Mouse (Mus musculus): Measurements from ENCODE around the gene Btn2a2.

Gene Btn2a2

DNA sequence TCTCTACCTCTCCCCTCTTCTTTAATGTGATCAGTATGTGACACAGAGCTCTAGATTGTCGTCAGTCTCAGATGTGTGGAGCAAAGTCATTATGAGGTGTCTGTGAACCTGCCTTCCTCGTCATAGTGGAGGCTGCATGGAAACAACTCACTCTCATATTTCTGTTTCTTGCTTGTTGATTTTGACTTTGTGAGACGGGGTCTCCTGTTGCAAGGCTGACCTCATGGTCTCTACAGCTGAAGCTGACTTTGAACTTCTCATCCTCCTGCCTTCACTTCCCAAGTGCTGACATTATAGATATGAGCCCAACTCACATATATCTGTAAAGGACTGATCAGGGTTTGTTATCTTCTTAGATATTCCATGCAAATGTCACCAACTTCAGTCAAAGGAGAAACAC lies 39.9 kb downstream of the Btn2a2 start:
- no peak for DNase-seq (ENCODE audit: low read depth)

DNA sequence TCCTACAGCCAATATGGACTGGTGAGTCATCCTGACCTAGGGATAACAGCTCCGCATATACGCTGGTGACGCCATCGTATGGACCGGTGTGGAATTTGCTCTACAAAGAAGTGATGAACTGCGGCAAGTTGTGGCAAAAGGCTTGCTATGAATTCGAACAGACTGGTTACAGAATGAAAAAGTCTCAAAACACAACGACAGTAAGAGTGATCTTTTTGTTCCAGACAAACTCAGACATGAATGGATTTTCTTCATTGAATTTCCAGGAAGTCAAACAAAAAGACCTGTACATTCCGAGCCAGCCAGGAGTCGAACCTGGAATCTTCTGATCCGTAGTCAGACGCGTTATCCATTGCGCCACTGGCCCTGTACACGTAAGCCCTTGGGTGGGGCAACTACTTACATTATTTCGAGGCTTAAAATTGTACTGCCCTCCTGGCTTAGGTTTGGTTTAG lies 42.1 kb downstream of the Btn2a2 start:
- DNase-seq (ENCODE audit: low read depth): peak; percentile 93

DNA sequence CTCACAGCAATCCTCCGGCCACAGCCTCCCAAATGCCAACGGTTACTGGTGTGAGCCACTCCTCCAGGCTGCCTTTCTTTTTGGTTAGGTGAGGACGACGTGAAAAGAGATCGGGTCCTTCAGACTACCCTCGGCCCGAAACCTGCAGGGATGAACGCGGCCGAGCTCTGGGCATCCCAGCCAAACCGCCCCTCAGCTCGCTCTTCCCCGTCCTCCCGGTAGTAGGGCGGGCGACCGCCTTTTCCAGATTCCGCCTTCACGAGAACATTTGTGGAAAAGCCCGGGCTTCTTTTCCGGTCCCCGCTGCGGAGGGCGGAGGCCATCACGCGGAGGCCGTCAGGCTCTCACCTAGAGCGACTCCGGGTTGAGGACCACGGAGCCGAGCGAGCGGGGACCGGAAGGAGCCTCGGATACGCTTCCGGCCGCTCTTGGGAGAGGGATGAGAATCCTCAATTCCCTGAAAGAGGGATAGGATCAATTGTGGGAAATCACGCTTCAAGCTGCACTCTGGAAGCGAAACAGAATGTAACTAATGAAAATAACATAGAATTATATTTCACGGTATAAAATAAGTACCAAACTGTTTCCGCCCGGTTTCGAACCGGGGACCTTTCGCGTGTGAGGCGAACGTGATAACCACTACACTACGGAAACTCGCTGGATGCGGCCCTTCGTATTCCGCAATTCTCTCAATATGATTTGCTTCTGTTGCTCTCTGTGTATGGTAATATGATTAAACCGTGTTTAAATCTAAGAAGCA lies 42.9 kb downstream of the Btn2a2 start:
- peak; percentile 97 for DNase-seq (ENCODE audit: low read depth)

GRCm38 (mm10) chr13:23445156-23445555 lies 43.5 kb downstream of the Btn2a2 start:
- DNase-seq (ENCODE audit: low read depth): no peak

GRCm38 (mm10) chr13:23444451-23444850 lies 44.2 kb downstream of the Btn2a2 start:
- no peak for DNase-seq (ENCODE audit: low read depth)

GRCm38 (mm10) chr13:23439901-23440300 lies 48.8 kb downstream of the Btn2a2 start:
- DNase-seq (ENCODE audit: low read depth): no peak

- peak; percentile 78 for DNase-seq (ENCODE audit: low read depth)
Observed at GRCm38 (mm10) chr13:23438521-23438920, 50.1 kb downstream of the Btn2a2 start.

DNA sequence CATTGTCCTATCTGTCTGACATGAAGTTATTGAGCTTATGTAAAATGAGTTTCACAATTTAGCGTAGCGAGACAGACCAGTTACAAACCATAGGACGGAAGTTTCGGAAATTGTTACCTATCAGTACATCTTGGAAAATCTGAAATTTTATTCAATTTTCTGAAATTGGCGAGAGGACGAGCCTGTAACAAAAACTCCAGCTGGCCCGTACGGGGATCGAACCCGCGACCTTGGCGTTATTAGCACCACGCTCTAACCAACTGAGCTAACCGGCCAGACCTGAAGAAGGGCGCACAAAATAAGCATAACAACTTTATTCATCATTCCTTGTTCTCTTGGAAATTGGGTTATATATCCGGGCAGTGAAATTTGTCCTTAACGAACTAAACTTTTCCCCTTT lies 50.7 kb downstream of the Btn2a2 start:
- peak; percentile 91 for DNase-seq (ENCODE audit: low read depth)

GRCm38 (mm10) chr13:23436861-23437822 lies 51.5 kb downstream of the Btn2a2 start:
- peak; percentile 82 for DNase-seq (ENCODE audit: low read depth)

GRCm38 (mm10) chr13:23436231-23436661 lies 52.4 kb downstream of the Btn2a2 start:
- peak; percentile 81 for DNase-seq (ENCODE audit: low read depth)

- DNase-seq (ENCODE audit: low read depth): peak; percentile 51
Observed at GRCm38 (mm10) chr13:23435676-23436075, 53.0 kb downstream of the Btn2a2 start.

DNA sequence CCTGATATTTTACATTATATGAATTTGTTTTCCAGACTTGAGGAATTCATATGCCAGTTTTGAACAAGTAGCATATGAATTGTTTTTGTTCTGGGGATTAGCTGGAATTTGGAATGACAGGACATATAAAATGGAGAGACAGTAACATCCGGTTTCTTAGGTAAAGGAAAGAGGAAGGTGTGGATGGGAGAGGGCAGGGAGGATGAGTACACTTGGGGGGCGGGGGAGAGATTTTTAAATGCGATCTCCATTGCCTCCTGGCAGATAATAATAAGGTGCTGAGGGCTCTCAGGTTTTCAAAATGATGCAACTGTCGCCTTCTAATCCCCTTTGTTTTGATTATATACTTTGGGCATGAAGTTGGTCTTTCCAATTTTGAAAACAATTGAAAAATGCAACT lies 53.4 kb downstream of the Btn2a2 start:
- DNase-seq (ENCODE audit: low read depth): peak; percentile 23

DNA sequence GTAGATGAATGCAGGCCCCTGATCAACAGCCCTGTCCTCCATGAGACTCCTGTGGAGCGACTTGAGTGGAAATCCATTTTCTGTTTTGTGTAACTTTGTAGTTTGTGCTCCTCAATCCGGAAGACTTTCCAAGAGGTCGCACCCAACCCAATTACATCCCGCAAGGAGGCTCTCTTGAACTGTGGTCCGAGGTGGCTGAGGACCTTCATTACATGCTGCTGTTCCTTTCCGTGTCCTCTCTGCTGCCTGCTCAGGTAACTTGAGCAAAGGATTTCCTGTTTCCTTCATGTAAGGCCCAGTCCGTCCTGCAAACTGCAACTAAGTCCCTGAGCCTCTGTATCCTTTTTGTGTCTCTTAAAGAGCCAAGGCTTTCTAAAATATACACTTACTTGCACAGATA lies 54.2 kb downstream of the Btn2a2 start:
- DNase-seq (ENCODE audit: low read depth): peak; percentile 30

GRCm38 (mm10) chr13:23433801-23434200 lies 54.9 kb downstream of the Btn2a2 start:
- DNase-seq (ENCODE audit: low read depth): peak; percentile 14

GRCm38 (mm10) chr13:23433206-23433605 lies 55.5 kb downstream of the Btn2a2 start:
- DNase-seq (ENCODE audit: low read depth): no peak

GRCm38 (mm10) chr13:23432562-23433201 lies 56.0 kb downstream of the Btn2a2 start:
- peak; percentile 99 for DNase-seq (ENCODE audit: low read depth)

- DNase-seq (ENCODE audit: low read depth): peak; percentile 92
Observed at GRCm38 (mm10) chr13:23431351-23431771, 57.3 kb downstream of the Btn2a2 start.

GRCm38 (mm10) chr13:23430734-23431133 lies 57.9 kb downstream of the Btn2a2 start:
- DNase-seq (ENCODE audit: low read depth): peak; percentile 92

- peak; percentile 27 for DNase-seq (ENCODE audit: low read depth)
Observed at GRCm38 (mm10) chr13:23429771-23430380, 58.8 kb downstream of the Btn2a2 start.

DNA sequence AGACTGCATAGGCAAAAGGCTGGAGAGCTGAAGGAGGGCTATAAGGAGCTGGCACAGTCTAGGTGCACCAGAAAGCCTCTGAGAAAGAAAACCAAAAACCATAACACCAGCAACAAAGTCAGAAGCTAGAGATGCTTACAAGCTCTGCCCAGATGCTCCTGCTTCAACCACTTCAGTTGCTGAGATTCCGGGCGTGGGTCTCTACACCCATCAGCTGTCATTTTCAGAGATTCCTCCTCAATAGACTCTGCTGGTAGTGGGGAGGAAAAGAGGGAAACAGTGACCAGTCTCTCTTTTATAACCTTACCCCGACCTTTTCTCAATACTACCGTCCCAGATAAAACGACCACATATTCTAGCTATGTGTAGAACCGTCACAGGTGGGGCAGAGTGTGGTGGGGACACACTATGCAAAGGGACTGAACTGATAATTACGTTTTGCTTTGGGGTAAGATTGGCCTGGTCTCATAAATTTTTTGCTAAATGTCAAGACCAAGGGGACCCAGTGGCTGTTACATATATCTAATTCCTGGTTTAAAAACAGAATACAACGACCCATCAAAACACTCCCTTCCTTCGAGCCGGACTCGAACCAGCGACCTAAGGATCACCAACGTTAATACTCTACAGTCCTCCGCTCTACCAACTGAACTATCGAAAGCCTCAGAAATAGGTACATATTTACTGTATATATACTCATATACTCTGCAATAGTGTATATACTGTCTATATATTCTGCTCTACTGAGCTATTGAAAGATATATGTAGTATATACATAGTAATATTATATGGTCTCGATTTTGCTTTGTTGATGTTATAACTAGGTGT lies 60.3 kb downstream of the Btn2a2 start:
- peak; percentile 28 for DNase-seq (ENCODE audit: low read depth)
